Mouse (Mus musculus) bone marrow, adult 2 months (tissue): ENCODE results near the gene Gm973. TPM values are rescaled to one million over a fixed set of nuclear protein-coding genes. Genes with fewer than 3 reads are reported as not detected.

Experiments
- H3K27ac ChIP-seq: fragments of 200-500 bp; 2 replicates; pipeline ENCODE4 v1.5.1; 2012; ENCODE audit warnings: low read depth, mild to moderate bottlenecking, control low read depth, inconsistent platforms, low read length; ENCODE audit not compliant: control insufficient read depth, poor library complexity, insufficient read depth
- H3K4me1 ChIP-seq: fragments of 200-500 bp; 2 replicates; pipeline ENCODE4 v1.6.1; 2011; ENCODE audit warnings: low read length; ENCODE audit not compliant: control insufficient read depth, insufficient read depth
- H3K4me3 ChIP-seq: fragments of 200-500 bp; replicated peaks from 2 replicates; pipeline ENCODE3; 2011; ENCODE audit warnings: mild to moderate bottlenecking, low read depth, low read length, control low read depth; ENCODE audit not compliant: control insufficient read depth
- CTCF ChIP-seq: fragments of 200-500 bp; IDR thresholded peaks from 2 replicates; pipeline ENCODE4 v1.5.1; 2011; ENCODE audit warnings: low read length, control low read depth; ENCODE audit not compliant: control insufficient read depth, insufficient read depth
- POLR2A ChIP-seq: fragments of 200-500 bp; IDR thresholded peaks from 2 replicates; pipeline ENCODE4 v1.6.1; 2011; ENCODE audit warnings: low read depth, mild to moderate bottlenecking, control low read depth, low read length, borderline replicate concordance; ENCODE audit not compliant: control insufficient read depth
- WGBS: fragments of 180-500 bp; shearing (Covaris S2); methylation state at CpG from one replicate; pipeline ENCODE4 v1.1.7; 2018; 5-methylcytosine and 5-hydroxymethylcytosine counted together
- polyA plus RNA-seq: library from polyadenylated mRNA; stranded (reverse); fragments of >200 nt; gene quantifications from 2 replicates; pipeline ENCODE4 v1.2.4, GENCODE M21; 2011; ENCODE audit warnings: low replicate concordance; ENCODE audit not compliant: missing spikeins, insufficient read depth, insufficient read length

The Gm973 gene
- polyA plus RNA-seq: 2.0 TPM in 1 of 2 replicates, not detected in the other

GRCm38 (mm10) chr1:59516026-59516917 is at the start of gene Gm973:
Gene Gm973, plus strand, starts transcription at chr1:59516264.
- TF ChIP-seq POLR2A (no peak), CTCF (no peak)
- 48% methylated on average over 25 of the region's 25 CpGs for WGBS
- no peaks in the 10 kb centered on the region for H3K4me1 ChIP-seq
- H3K4me3 ChIP-seq: no peak within 1 kb of the TSS
- H3K27ac ChIP-seq: no peak within 1 kb of the TSS

GRCm38 (mm10) chr1:59469170-59469569 is 46.9 kb upstream of the Gm973 start:
- 79% methylated on average over 4 of the region's 4 CpGs for WGBS
- Histone ChIP-seq H3K4me3 (no peak overlapping the region), H3K4me1 (no peaks in the 10 kb centered on the region), H3K27ac (no peak overlapping the region)
- no peak for TF ChIP-seq CTCF
- no peak for TF ChIP-seq POLR2A

- TF ChIP-seq POLR2A (no peak), CTCF (no peak)
- Histone ChIP-seq H3K4me1 (no peaks in the 10 kb centered on the region; the same call in 1 of the 2 replicates), H3K27ac (no peak overlapping the region), H3K4me3 (no peak overlapping the region)
- 81% methylated on average over 4 of the region's 4 CpGs for WGBS
These were observed 45.3 kb upstream of the Gm973 start for GRCm38 (mm10) chr1:59470766-59471165.

GRCm38 (mm10) chr1:59472368-59473180 is 43.5 kb upstream of the Gm973 start:
- WGBS: 37% methylated on average over 10 of the region's 11 CpGs
- Histone ChIP-seq H3K4me1 (no peaks in the 10 kb centered on the region; the same call in 1 of the 2 replicates), H3K4me3 (no peak overlapping the region), H3K27ac (no peak overlapping the region)
- TF ChIP-seq CTCF: no peak
- TF ChIP-seq POLR2A: no peak

GRCm38 (mm10) chr1:59473181-59473555 is 42.9 kb upstream of the Gm973 start:
- WGBS: 82% methylated on average over 4 of the region's 4 CpGs
- no peaks in the 10 kb centered on the region; the same call in 1 of the 2 replicates for H3K4me1 ChIP-seq

GRCm38 (mm10) chr1:59475618-59476017 is 40.4 kb upstream of the Gm973 start:
- Histone ChIP-seq H3K4me1 (no peaks in the 10 kb centered on the region; the same call in 1 of the 2 replicates), H3K27ac (no peak overlapping the region), H3K4me3 (no peak overlapping the region)
- TF ChIP-seq POLR2A: no peak
- no peak for TF ChIP-seq CTCF
- 35% methylated on average over 2 of the region's 2 CpGs for WGBS

More at GRCm38 (mm10) chr1:59473181-59473555, 42.9 kb upstream of the Gm973 start:
- no peak overlapping the region for H3K27ac ChIP-seq
- TF ChIP-seq POLR2A (no peak), CTCF (no peak)
- no peak overlapping the region for H3K4me3 ChIP-seq

- 71% methylated on average over 3 of the region's 3 CpGs for WGBS
- H3K27ac ChIP-seq: no peak overlapping the region
- H3K4me3 ChIP-seq: no peak overlapping the region
- no peak for TF ChIP-seq POLR2A
- TF ChIP-seq CTCF: no peak
- peaks cover under 1% of the 10 kb centered on the region; the same call in 1 of the 2 replicates for H3K4me1 ChIP-seq
These were observed 37.2 kb upstream of the Gm973 start for GRCm38 (mm10) chr1:59478911-59479310.
